Mouse (Mus musculus): ENCODE data around the gene Myo6. TPM values are rescaled to one million over a fixed set of nuclear protein-coding genes. Genes with fewer than 3 reads are reported as not detected.

Myo6 gene
- total and polyA plus RNA-seq, 3 experiments, result 6.0 to 39.5 (median 11.0) TPM

GRCm38 (mm10) chr9:80333998-80334605 is 169.3 kb downstream of the Myo6 start:
- Histone ChIP-seq H3K9me3 (replicated peaks; ENCODE audit: low read length) (no peaks in the 10 kb centered on the region), H3K27ac (ENCODE audit: insufficient read depth, low read depth) (no peak overlapping the region), H3K4me2 (ENCODE audit: insufficient read depth, low read depth, poor library complexity, severe bottlenecking) (no peak overlapping the region), H3K79me2 (replicated peaks; ENCODE audit: control insufficient read depth, extremely low read depth, insufficient read depth, poor library complexity, severe bottlenecking) (no peaks in the 10 kb centered on the region), H3K36me3 (replicated peaks in 1 of 2; ENCODE audit: control insufficient read depth in 1 of 2, insufficient read depth in 1 of 2, low read length in 1 of 2) (no peaks in the 10 kb centered on the region), H3K4me3 (replicated peaks in 1 of 3; ENCODE audit: low read depth in 2 of 3, low read length in 2 of 3, poor library complexity in 1 of 3) (no peak overlapping the region), H3K27me3 (replicated peaks) (no peaks in the 10 kb centered on the region), H3K4me1 (ENCODE audit: control insufficient read depth in 1 of 2, insufficient read depth in 2 of 2) (peaks cover 5 to 8% of the 10 kb centered on the region in 2 experiments; a peak in 3 of 4 replicates), H3K9ac (ENCODE audit: insufficient read depth, low read depth) (no peak overlapping the region)
- TF ChIP-seq MAFK (IDR thresholded peaks at IDR 0.05; ENCODE audit: insufficient replicate concordance, low read length) (no peak), IRF4 (IDR thresholded peaks at IDR 0.05; ENCODE audit: low read depth, low read length) (no peak), KAT2A (IDR thresholded peaks at IDR 0.05; ENCODE audit: insufficient replicate concordance, low read length) (no peak), CHD2 (IDR thresholded peaks at IDR 0.05; ENCODE audit: low read length) (no peak), EP300 (IDR thresholded peaks at IDR 0.05; ENCODE audit: low read length) (no peak), RCOR1 (conservative IDR thresholded peaks at IDR 0.05; ENCODE audit: low read depth, low read length) (no peak), HCFC1 (IDR thresholded peaks at IDR 0.05; ENCODE audit: low read depth, low read length) (no peak), ETS1 (conservative IDR thresholded peaks at IDR 0.05; ENCODE audit: low read depth, low read length) (no peak), SMC3 (IDR thresholded peaks at IDR 0.05; ENCODE audit: low read depth, low read length) (no peak), PAX5 (IDR thresholded peaks at IDR 0.05; ENCODE audit: low read length) (no peak), ELF1 (IDR thresholded peaks at IDR 0.05; ENCODE audit: low read depth, low read length) (no peak), USF2 (conservative IDR thresholded peaks at IDR 0.05; ENCODE audit: low read depth, low read length) (no peak), MAZ (IDR thresholded peaks at IDR 0.05; ENCODE audit: low read depth, low read length) (no peak), UBTF (IDR thresholded peaks at IDR 0.05; ENCODE audit: low read depth, low read length) (no peak), MAX (IDR thresholded peaks at IDR 0.05; ENCODE audit: low read length) (no peak), E2F4 (IDR thresholded peaks at IDR 0.05; ENCODE audit: insufficient replicate concordance, low read depth, low read length) (no peak), ZC3H11A (IDR thresholded peaks at IDR 0.05; ENCODE audit: low read depth, low read length) (no peak)
- dilution Hi-C loops (cut with MboI; ENCODE audit: extremely low pct_ligation_motif_present, extremely low pct_unique_long_range_greater_than_20kb, low sequenced_read_pairs), result no loop called here
- DNase-seq (ENCODE audit: extremely low read depth), result no peak
- in situ Hi-C loops (cut with MboI; ENCODE audit: low pct_ligation_motif_present, low pct_unique_long_range_greater_than_20kb, low sequenced_read_pairs), result no loop called here

- no peaks in the 10 kb centered on the region for H3K36me3 ChIP-seq (replicated peaks in 1 of 2; ENCODE audit: control insufficient read depth in 1 of 2, insufficient read depth in 1 of 2, low read length in 1 of 2)
- TF ChIP-seq KAT2A (IDR thresholded peaks at IDR 0.05; ENCODE audit: insufficient replicate concordance, low read length) (no peak), MAFK (IDR thresholded peaks at IDR 0.05; ENCODE audit: insufficient replicate concordance, low read length) (no peak), RCOR1 (conservative IDR thresholded peaks at IDR 0.05; ENCODE audit: low read depth, low read length) (no peak), NRF1 (IDR thresholded peaks at IDR 0.05; ENCODE audit: low read depth, low read length) (no peak), MAX (IDR thresholded peaks at IDR 0.05; ENCODE audit: low read length) (no peak), SIN3A (IDR thresholded peaks at IDR 0.05; ENCODE audit: low read length) (no peak), GABPA (IDR thresholded peaks at IDR 0.05; ENCODE audit: insufficient replicate concordance, low read depth, low read length) (no peak), MAZ (IDR thresholded peaks at IDR 0.05; ENCODE audit: low read depth, low read length) (no peak), BHLHE40 (IDR thresholded peaks at IDR 0.05; ENCODE audit: low read depth, low read length) (no peak), ZC3H11A (IDR thresholded peaks at IDR 0.05; ENCODE audit: low read depth, low read length) (no peak), E2F4 (IDR thresholded peaks at IDR 0.05; ENCODE audit: insufficient replicate concordance, low read depth, low read length) (no peak), ZMIZ1 (IDR thresholded peaks at IDR 0.05; ENCODE audit: low read depth, low read length) (no peak), JUND (conservative IDR thresholded peaks at IDR 0.05; ENCODE audit: low read depth, low read length) (no peak), JUN (IDR thresholded peaks at IDR 0.05; ENCODE audit: insufficient read depth, low read depth, low read length) (no peak)
- H3K9me3 ChIP-seq (replicated peaks; ENCODE audit: low read length), result no peaks in the 10 kb centered on the region
- H3K9ac ChIP-seq (ENCODE audit: insufficient read depth, low read depth), result no peak overlapping the region
- H3K4me1 ChIP-seq (ENCODE audit: control insufficient read depth in 1 of 2, insufficient read depth in 2 of 2), result peaks cover 5 to 22% of the 10 kb centered on the region in 2 experiments; a peak in 3 of 4 replicates
- H3K79me2 ChIP-seq (replicated peaks; ENCODE audit: control insufficient read depth, extremely low read depth, insufficient read depth, poor library complexity, severe bottlenecking), result no peaks in the 10 kb centered on the region
- DNase-seq (ENCODE audit: extremely low read depth), result no peak
- no peak overlapping the region for H3K27ac ChIP-seq (ENCODE audit: insufficient read depth, low read depth)
- H3K27me3 ChIP-seq (replicated peaks), result no peaks in the 10 kb centered on the region
- in situ Hi-C loops (cut with MboI; ENCODE audit: low pct_ligation_motif_present, low pct_unique_long_range_greater_than_20kb, low sequenced_read_pairs) (no loop called here), dilution Hi-C loops (cut with MboI; ENCODE audit: extremely low pct_ligation_motif_present, extremely low pct_unique_long_range_greater_than_20kb, low sequenced_read_pairs) (no loop called here)
- no peak overlapping the region for H3K4me3 ChIP-seq (replicated peaks in 1 of 3; ENCODE audit: low read depth in 2 of 3, low read length in 2 of 3, poor library complexity in 1 of 3)
- no peak overlapping the region for H3K4me2 ChIP-seq (ENCODE audit: insufficient read depth, low read depth, poor library complexity, severe bottlenecking)
Observed at GRCm38 (mm10) chr9:80335660-80336357, 171.0 kb downstream of the Myo6 start.

Data from CH12.LX (cell line).